Mouse (Mus musculus) neural tube, embryonic 11.5 days (tissue): ENCODE measurements around the gene Cntnap5a. TPM values are rescaled to one million over a fixed set of nuclear protein-coding genes. Genes with fewer than 3 reads are reported as not detected.
A peak's percentile ranks its signal among the peaks of the same experiment; 100 is the strongest.

ENCODE experiments used
- ATAC-seq: fragments of 200-750 bp; cut with Nextera tagmentation; 2 replicates; pipeline ENCODE4 v1.8.0; 2017; ENCODE audit warnings: moderate number of reproducible peaks, mild to moderate bottlenecking, moderate TSS enrichment, moderate library complexity; ENCODE audit not compliant: insufficient read depth, low FRiP score, low TSS enrichment
- DNase-seq: peaks from one replicate; pipeline ENCODE4 v3.0.0-alpha.2; 2015; ENCODE audit warnings: low spot score
- H3K27ac ChIP-seq: fragments of 300-500 bp; sonication (generic); 2 replicates; pipeline ENCODE4 v1.5.1; 2014; ENCODE audit warnings: low read depth, mild to moderate bottlenecking, low read length
- H3K27me3 ChIP-seq: fragments of 300-500 bp; sonication (generic); 2 replicates; pipeline ENCODE4 v1.6.1; 2014; ENCODE audit warnings: mild to moderate bottlenecking, low read length, mixed read lengths; ENCODE audit not compliant: control insufficient read depth, insufficient read depth
- H3K36me3 ChIP-seq: fragments of 300-500 bp; sonication (generic); 2 replicates; pipeline ENCODE4 v1.6.1; 2014; ENCODE audit warnings: mild to moderate bottlenecking, low read length, moderate library complexity, mixed read lengths; ENCODE audit not compliant: control insufficient read depth, insufficient read depth
- H3K4me1 ChIP-seq: fragments of 300-500 bp; sonication (generic); 2 replicates; pipeline ENCODE4 v1.6.1; 2014; ENCODE audit warnings: low read length, mixed read lengths; ENCODE audit not compliant: control insufficient read depth, insufficient read depth
- H3K4me2 ChIP-seq: fragments of 300-500 bp; sonication (generic); 2 replicates; pipeline ENCODE4 v1.6.1; 2014; ENCODE audit warnings: low read depth, mild to moderate bottlenecking, moderate library complexity
- H3K4me3 ChIP-seq: fragments of 300-500 bp; sonication (generic); 2 replicates; pipeline ENCODE4 v1.5.1; 2014; ENCODE audit warnings: low read depth, low read length
- H3K9ac ChIP-seq: fragments of 300-500 bp; sonication (generic); 2 replicates; pipeline ENCODE4 v1.6.1; 2014; ENCODE audit warnings: mild to moderate bottlenecking, low read length
- H3K9me3 ChIP-seq: fragments of 300-500 bp; sonication (generic); 2 replicates; pipeline ENCODE4 v1.6.1; 2016; ENCODE audit warnings: low read length; ENCODE audit not compliant: control insufficient read depth
- WGBS: fragments of 180-500 bp; shearing (Covaris S2); extraction: QIAGEN DNeasy Blood & Tissue Kit; methylation state at CpG from one replicate; pipeline ENCODE4 v1.1.7; 2014; 5-methylcytosine and 5-hydroxymethylcytosine counted together
- microRNA-seq: library from miRNA; unstranded; fragments of <30 nt; microRNA quantifications from one replicate; pipeline ENCODE4, GENCODE M21; 2016
- polyA plus RNA-seq: library from polyadenylated mRNA; unstranded; fragments of >200 nt; fragmentation: Nextera tagmentation; extraction: Ambion mirVana; gene quantifications from 2 replicates; pipeline ENCODE4 v1.2.1, GENCODE M21; 2014

The Cntnap5a gene
- polyA plus RNA-seq, 1 experiment from 2014 or later: 0.08 TPM

- Histone ChIP-seq H3K4me3 (no peak overlapping the region), H3K9ac (no peak overlapping the region), H3K36me3 (no peaks in the 10 kb centered on the region), H3K9me3 (no peaks in the 10 kb centered on the region), H3K4me1 (no peaks in the 10 kb centered on the region), H3K27ac (no peak overlapping the region), H3K27me3 (no peaks in the 10 kb centered on the region), H3K4me2 (no peak overlapping the region)
- no peak for ATAC-seq
- no peak for DNase-seq
- WGBS: 69% methylated on average over 2 of the region's 2 CpGs
Measured at GRCm38 (mm10) chr1:116428396-116428795, 743.8 kb downstream of the Cntnap5a start.

- Histone ChIP-seq H3K4me1 (no peaks in the 10 kb centered on the region), H3K4me2 (no peak overlapping the region), H3K27ac (no peak overlapping the region), H3K36me3 (no peaks in the 10 kb centered on the region), H3K4me3 (no peak overlapping the region), H3K9ac (no peak overlapping the region), H3K9me3 (no peaks in the 10 kb centered on the region), H3K27me3 (no peaks in the 10 kb centered on the region)
- WGBS: 76% methylated on average over 4 of the region's 4 CpGs
- DNase-seq (no peak), ATAC-seq (no peak)
Measured at GRCm38 (mm10) chr1:116455115-116455717, 770.7 kb downstream of the Cntnap5a start.

- 26% methylated on average over 2 of the region's 2 CpGs for WGBS
- Histone ChIP-seq H3K27me3 (no peaks in the 10 kb centered on the region), H3K9ac (no peak overlapping the region), H3K9me3 (no peaks in the 10 kb centered on the region), H3K4me1 (no peaks in the 10 kb centered on the region), H3K4me3 (no peak overlapping the region), H3K4me2 (no peak overlapping the region), H3K27ac (no peak overlapping the region), H3K36me3 (no peaks in the 10 kb centered on the region)
- DNase-seq: peak; percentile 71
- ATAC-seq: peak; percentile 38; the same call in 1 of the 2 replicates
Measured at GRCm38 (mm10) chr1:116477703-116478102, 793.1 kb downstream of the Cntnap5a start.

GRCm38 (mm10) chr1:116488780-116489569, 804.4 kb downstream of the Cntnap5a start:
- no peaks in the 10 kb centered on the region for H3K4me1 ChIP-seq
- WGBS: 56% methylated on average over 1 of the region's 1 CpGs
- ATAC-seq (no peak), DNase-seq (no peak)
- no peaks in the 10 kb centered on the region for H3K9me3 ChIP-seq
- no peak overlapping the region for H3K4me3 ChIP-seq
- H3K36me3 ChIP-seq: no peaks in the 10 kb centered on the region
- no peak overlapping the region for H3K27ac ChIP-seq
- H3K9ac ChIP-seq: no peak overlapping the region
- no peak overlapping the region for H3K4me2 ChIP-seq
- no peaks in the 10 kb centered on the region for H3K27me3 ChIP-seq

- 87% methylated on average over 4 of the region's 4 CpGs for WGBS
- no peak for ATAC-seq
- no peak overlapping the region for H3K9ac ChIP-seq
Measured at GRCm38 (mm10) chr1:116577969-116578666, 893.6 kb downstream of the Cntnap5a start.

GRCm38 (mm10) chr1:116616272-116616671, 931.7 kb downstream of the Cntnap5a start:
- no peak overlapping the region for H3K9ac ChIP-seq
- H3K9me3 ChIP-seq: no peaks in the 10 kb centered on the region
- H3K36me3 ChIP-seq: no peaks in the 10 kb centered on the region
- no peak overlapping the region for H3K4me3 ChIP-seq
- H3K27me3 ChIP-seq: no peaks in the 10 kb centered on the region
- H3K4me1 ChIP-seq: no peaks in the 10 kb centered on the region
- no peak for DNase-seq
- no peak overlapping the region for H3K27ac ChIP-seq
- ATAC-seq: no peak
- no peak overlapping the region for H3K4me2 ChIP-seq

More at GRCm38 (mm10) chr1:116577969-116578666, 893.6 kb downstream of the Cntnap5a start:
- Histone ChIP-seq H3K9me3 (no peaks in the 10 kb centered on the region), H3K36me3 (no peaks in the 10 kb centered on the region), H3K4me2 (no peak overlapping the region), H3K27me3 (no peaks in the 10 kb centered on the region), H3K4me1 (no peaks in the 10 kb centered on the region), H3K27ac (no peak overlapping the region), H3K4me3 (no peak overlapping the region)
- no peak for DNase-seq

Small RNAs within 50 kb of the gene (microRNA-seq; reads per million reads assigned to microRNA genes)
- gene Gm23393: not detected
